Mouse (Mus musculus): ENCODE results near the gene Zscan5b.

GRCm38 (mm10) chr7:6179013-6179412 is 43.1 kb upstream of the Zscan5b start:
- TF ChIP-seq POLR2A (IDR thresholded peaks at IDR 0.05; ENCODE audit: borderline replicate concordance, low read depth, low read length) (no peak), CTCF (IDR thresholded peaks at IDR 0.05; ENCODE audit: low read depth, low read length) (no peak)
